12 mouse cellular contexts compared by ENCODE assay signal in the genomic region with DNA sequence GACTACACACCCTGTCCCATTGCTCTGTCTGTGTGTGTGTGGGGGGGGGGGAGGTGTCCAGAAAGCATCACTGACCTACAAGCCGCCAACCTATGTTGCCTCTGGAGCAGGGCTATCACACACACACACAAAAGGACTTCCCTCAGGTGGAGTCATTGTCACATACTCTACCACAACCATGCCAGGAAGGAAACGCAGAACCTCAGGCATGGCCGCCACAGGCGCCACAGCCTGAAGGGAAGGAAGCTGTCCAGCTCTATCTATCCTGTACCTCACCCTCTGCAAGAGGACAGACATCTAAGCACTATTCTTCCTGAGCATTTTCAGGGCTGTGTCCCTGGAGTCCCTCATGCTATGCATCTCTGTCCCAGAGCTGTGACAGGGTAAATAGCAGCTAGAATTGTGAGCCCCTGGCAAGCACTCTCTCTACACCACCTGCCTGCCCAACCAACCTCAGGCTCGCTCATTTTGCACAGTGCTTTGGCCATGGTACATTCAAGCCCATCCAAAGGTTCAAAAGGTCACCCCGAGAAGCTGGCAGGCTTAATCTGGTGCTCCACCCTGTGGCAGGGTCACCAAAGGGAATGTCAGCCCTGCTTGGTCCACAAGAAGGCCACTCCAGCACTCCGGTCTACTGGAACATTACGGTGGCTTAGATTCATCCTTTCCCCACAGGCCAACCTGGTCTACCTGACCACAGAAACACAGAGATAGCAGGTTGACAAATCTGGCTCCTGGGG. TPM values are rescaled to one million over a fixed set of nuclear protein-coding genes. Genes with fewer than 3 reads are reported as not detected.
DNase-seq lines count a peak whose midpoint lies in the region; ATAC-seq and TF ChIP-seq lines count a peak whose summit lies in the region.
"Had no signal": no experiment of that assay in that cellular context is flagged by ENCODE, and none has a peak within 500 bp of the region (broad histone marks: within the 10 kb centered on the region; RNA-seq: fewer than 3 reads in every experiment).

No protein-coding gene starts in this region.

- no peak overlapping the region for H3K4me3 ChIP-seq in hindbrain, embryonic 12.5 days
- H3K4me3 ChIP-seq in hindbrain, embryonic 11.5 days (ENCODE audit: low read depth, low read length), result no peak overlapping the region
- H3K4me3 ChIP-seq in lung, embryonic 14.5 days (ENCODE audit: low read depth, low read length), result no peak overlapping the region
- no peak overlapping the region for H3K4me3 ChIP-seq in hindbrain, embryonic 15.5 days
- H3K4me3 ChIP-seq in gastrocnemius, adult 2 months, result no peak overlapping the region
- H3K4me3 ChIP-seq: heart, embryonic 10.5 days had no signal

- no peaks in the 10 kb centered on the region for H3K9me3 ChIP-seq in hindbrain, embryonic 12.5 days (replicated peaks)
- no peaks in the 10 kb centered on the region for H3K9me3 ChIP-seq in hindbrain, embryonic 11.5 days (ENCODE audit: control insufficient read depth, low read length)
- H3K9me3 ChIP-seq in lung, embryonic 14.5 days (ENCODE audit: low read depth, low read length), result no peaks in the 10 kb centered on the region
- no peaks in the 10 kb centered on the region for H3K9me3 ChIP-seq in hindbrain, embryonic 15.5 days
- H3K9me3 ChIP-seq: heart, embryonic 10.5 days had no signal

- intact Hi-C loops in gastrocnemius, adult 2 months (cut with DNase I), result no loop called here

- H3K27ac ChIP-seq in hindbrain, embryonic 12.5 days, result peak overlapping the region; percentile 12; the same call in 1 of the 2 replicates
- no peak overlapping the region for H3K27ac ChIP-seq in hindbrain, embryonic 11.5 days (ENCODE audit: low read depth, low read length)
- no peak overlapping the region for H3K27ac ChIP-seq in lung, embryonic 14.5 days (ENCODE audit: low read depth)
- H3K27ac ChIP-seq in hindbrain, embryonic 15.5 days (replicated peaks), result peak overlapping the region; percentile 63
- H3K27ac ChIP-seq in gastrocnemius, adult 2 months, result no peak overlapping the region
- H3K27ac ChIP-seq: heart, embryonic 10.5 days; macrophage had no signal

- H3K4me1 ChIP-seq in hindbrain, embryonic 12.5 days, result peaks cover 52% of the 10 kb centered on the region
- H3K4me1 ChIP-seq in hindbrain, embryonic 11.5 days (replicated peaks; ENCODE audit: control insufficient read depth, insufficient read depth, low read length), result peaks cover 14% of the 10 kb centered on the region; the same call in 1 of the 2 replicates
- peaks cover 6% of the 10 kb centered on the region; the same call in 1 of the 2 replicates for H3K4me1 ChIP-seq in lung, embryonic 14.5 days (ENCODE audit: insufficient read depth)
- H3K4me1 ChIP-seq in hindbrain, embryonic 15.5 days (replicated peaks), result peaks cover 27% of the 10 kb centered on the region

- ATAC-seq in hindbrain, embryonic 12.5 days (ENCODE audit: low FRiP score), result no peak
- ATAC-seq in hindbrain, embryonic 11.5 days (ENCODE audit: low FRiP score), result no peak
- ATAC-seq in lung, embryonic 14.5 days (ENCODE audit: insufficient read depth), result no peak
- peak; percentile 63 for ATAC-seq in common myeloid progenitor, adult 5-6 weeks (replicated peaks; ENCODE audit: low read depth, poor library complexity, severe bottlenecking)
- no peak for ATAC-seq in hindbrain, embryonic 15.5 days (ENCODE audit: low FRiP score, low read depth)

- peaks cover 11% of the 10 kb centered on the region for H3K27me3 ChIP-seq in hindbrain, embryonic 12.5 days
- H3K27me3 ChIP-seq in hindbrain, embryonic 11.5 days (ENCODE audit: control insufficient read depth, insufficient read depth, low read length), result no peaks in the 10 kb centered on the region
- peaks cover 12% of the 10 kb centered on the region for H3K27me3 ChIP-seq in lung, embryonic 14.5 days (ENCODE audit: insufficient read depth, low read length)
- H3K27me3 ChIP-seq in hindbrain, embryonic 15.5 days, result no peaks in the 10 kb centered on the region; the same call in 1 of the 2 replicates

- no peak for DNase-seq in hindbrain, embryonic 11.5 days (ENCODE audit: low spot score)
- DNase-seq in lung, embryonic 14.5 days, result no peak
- no peak for DNase-seq in lung, postnatal 10 days
- no peak for DNase-seq in gastrocnemius, adult 2 months
- no peak for DNase-seq in Muller cell, postnatal 12 days (ENCODE audit: inconsistent ontology term)
- DNase-seq: cerebellum, postnatal 25 days; layer of hippocampus, postnatal 36 days had no signal

- WGBS in hindbrain, embryonic 12.5 days, result 72% methylated on average over 8 of the region's 8 CpGs
- WGBS in hindbrain, embryonic 11.5 days, result 71% methylated on average over 8 of the region's 8 CpGs
- WGBS in lung, embryonic 14.5 days, result 68% methylated on average over 8 of the region's 8 CpGs
- 77% methylated on average over 8 of the region's 8 CpGs for WGBS in hindbrain, embryonic 15.5 days

- no peaks in the 10 kb centered on the region for H3K36me3 ChIP-seq in hindbrain, embryonic 12.5 days
- no peaks in the 10 kb centered on the region for H3K36me3 ChIP-seq in hindbrain, embryonic 11.5 days (ENCODE audit: control insufficient read depth, insufficient read depth, low read length)
- H3K36me3 ChIP-seq in lung, embryonic 14.5 days (ENCODE audit: insufficient read depth), result no peaks in the 10 kb centered on the region
- H3K36me3 ChIP-seq in hindbrain, embryonic 15.5 days, result no peaks in the 10 kb centered on the region
- H3K36me3 ChIP-seq: heart, embryonic 10.5 days had no signal

- H3K9ac ChIP-seq in hindbrain, embryonic 12.5 days, result no peak overlapping the region; the same call in 1 of the 2 replicates
- no peak overlapping the region for H3K9ac ChIP-seq in hindbrain, embryonic 11.5 days (ENCODE audit: low read depth, low read length)
- no peak overlapping the region for H3K9ac ChIP-seq in lung, embryonic 14.5 days
- H3K9ac ChIP-seq in hindbrain, embryonic 15.5 days, result no peak overlapping the region

- H3K4me2 ChIP-seq in hindbrain, embryonic 12.5 days (replicated peaks), result no peak overlapping the region
- no peak overlapping the region for H3K4me2 ChIP-seq in hindbrain, embryonic 11.5 days (replicated peaks; ENCODE audit: low read depth, low read length)
- H3K4me2 ChIP-seq in lung, embryonic 14.5 days, result no peak overlapping the region
- H3K4me2 ChIP-seq in hindbrain, embryonic 15.5 days, result no peak overlapping the region

- 0 out of 2 replicates have a peak, but pooled peaks have one; percentile 8 for TF ChIP-seq CTCF in lung, embryonic 14.5 days (IDR thresholded peaks at IDR 0.05; ENCODE audit: low read depth)
- TF ChIP-seq CTCF in gastrocnemius, adult 2 months (IDR thresholded peaks at IDR 0.05), result no peak

RNA-seq across cellular contexts. Expression of gene Wnt7b, which starts 12.1 kb away (rescaled TPM):
- polyA plus RNA-seq in hindbrain, embryonic 12.5 days (2016; fragmentation: Nextera tagmentation; extraction: Ambion mirVana), result 78.3 and 79.5 TPM in 2 replicates
- 61.6 and 79.7 TPM in 2 replicates for polyA plus RNA-seq in hindbrain, embryonic 11.5 days (2014; fragmentation: Nextera tagmentation; extraction: Ambion mirVana)
- polyA plus RNA-seq in lung, embryonic 14.5 days (2014; fragmentation: Nextera tagmentation; extraction: Ambion mirVana), result 65.7 and 77.0 TPM in 2 replicates
- not detected in 2 replicates for total RNA-seq in common myeloid progenitor, adult 5-6 weeks (2017)
- polyA plus RNA-seq in hindbrain, embryonic 15.5 days (2015; fragmentation: Nextera tagmentation; extraction: Ambion mirVana), result 28.8 and 42.8 TPM in 2 replicates
- total RNA-seq in gastrocnemius, adult 2 months (2021), result not detected
- polyA plus RNA-seq: macrophage had no signal

Comparison
In these comparisons a context has a peak if more than half of its experiments do, and no peak if none do; other contexts are left out.
1. H3K27ac ChIP-seq: peak in hindbrain, embryonic 12.5 days (single experiment) and hindbrain, embryonic 15.5 days (single experiment); none in hindbrain, embryonic 11.5 days (single experiment), lung, embryonic 14.5 days (single experiment) and gastrocnemius, adult 2 months (single experiment).